Mouse (Mus musculus) granulocyte monocyte progenitor cell, adult 5-6 weeks (primary cell): Measurements from ENCODE around the gene Tk1. TPM values are rescaled to one million over a fixed set of nuclear protein-coding genes. Genes with fewer than 3 reads are reported as not detected.
A peak's percentile ranks its signal among the peaks of the same experiment; 100 is the strongest.
"Not testable (repeated sequence)": the region's sequence is repeated elsewhere in the genome, so short reads cannot be mapped to it uniquely, and the experiment has no call there.

ENCODE experiments used
- ATAC-seq: replicated peaks from 2 replicates; pipeline ENCODE4 v1.8.0; 2016; ENCODE audit warnings: mild to moderate bottlenecking, moderate TSS enrichment, inconsistent platforms; ENCODE audit not compliant: poor library complexity, severe bottlenecking
- total RNA-seq, 2 experiments: library from RNA; stranded (forward) in 1 of 2; stranded (reverse) in 1 of 2; fragments of 200-712, 200-1000 nt in 1 of 2; fragments of >200 nt in 1 of 2; fragmentation: Nextera tagmentation in 1 of 2; gene quantifications; 2 replicates each; pipeline ENCODE4 v1.2.3; 2014 to 2017

Gene Tk1
- total RNA-seq, 2 experiments from 2014 or later = 105 to 198 TPM

DNA sequence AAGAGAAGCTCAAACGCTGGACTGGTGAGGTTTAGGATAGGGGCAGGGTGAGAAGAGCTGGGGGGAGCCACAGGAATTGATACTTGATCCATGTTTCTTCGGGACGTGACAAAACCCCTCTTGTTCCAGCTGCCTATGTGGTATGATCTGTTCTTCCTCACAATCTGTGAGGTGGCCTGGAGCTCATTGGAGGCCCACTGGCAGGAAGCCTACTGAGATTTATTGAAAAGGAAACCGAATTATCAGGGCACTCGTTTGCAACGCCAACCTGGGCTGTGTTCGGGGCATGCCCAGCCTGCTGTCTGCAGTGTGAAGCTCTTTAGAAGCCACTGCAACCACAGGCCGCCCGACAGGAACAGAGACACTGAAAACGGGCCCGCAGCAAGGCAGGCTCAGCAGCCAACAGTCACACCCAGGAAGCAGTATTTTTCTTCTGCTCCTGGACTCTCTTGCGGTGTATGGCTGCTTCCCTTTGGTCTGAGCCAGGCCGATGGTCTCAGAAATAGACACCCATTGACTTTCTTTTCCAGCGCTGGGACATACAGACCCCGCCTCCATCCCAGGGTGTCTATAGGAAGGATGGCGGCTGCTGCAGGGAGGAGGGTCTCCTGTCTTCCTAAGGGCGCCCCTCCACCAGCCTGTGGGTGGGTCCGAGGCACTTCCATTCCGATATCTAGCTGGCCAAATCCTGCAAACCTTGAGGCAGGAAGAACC lies 22.5 kb upstream of the Tk1 start:
- peak; percentile 49 for ATAC-seq

GRCm38 (mm10) chr11:117847593-117848215 lies 21.8 kb upstream of the Tk1 start:
- no peak for ATAC-seq

GRCm38 (mm10) chr11:117846640-117847039 lies 20.7 kb upstream of the Tk1 start:
- ATAC-seq = no peak

- ATAC-seq = no peak
These were observed 19.8 kb upstream of the Tk1 start for GRCm38 (mm10) chr11:117845651-117846050.

DNA sequence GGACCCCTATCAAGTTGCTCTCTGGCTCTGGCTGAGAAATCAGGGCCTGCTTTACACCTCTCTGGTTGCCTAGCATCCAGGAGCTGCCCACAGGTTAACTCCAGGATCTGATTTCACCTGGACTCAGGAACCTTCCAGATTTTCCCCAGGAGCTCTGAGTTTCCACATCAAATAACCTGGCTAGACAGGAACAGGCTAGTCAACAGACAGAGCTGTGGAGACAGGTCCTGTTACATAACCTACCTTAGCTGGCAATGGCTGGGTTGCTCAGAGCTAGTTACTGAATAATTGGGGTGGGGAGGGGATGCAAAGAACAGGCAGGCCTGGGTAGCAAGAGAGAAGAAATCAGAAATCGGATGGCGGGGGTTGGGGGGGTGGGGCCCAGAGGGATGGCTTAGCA lies 19.1 kb upstream of the Tk1 start:
- ATAC-seq = no peak

- no peak for ATAC-seq
These were observed 17.5 kb upstream of the Tk1 start for GRCm38 (mm10) chr11:117843434-117843833.

DNA sequence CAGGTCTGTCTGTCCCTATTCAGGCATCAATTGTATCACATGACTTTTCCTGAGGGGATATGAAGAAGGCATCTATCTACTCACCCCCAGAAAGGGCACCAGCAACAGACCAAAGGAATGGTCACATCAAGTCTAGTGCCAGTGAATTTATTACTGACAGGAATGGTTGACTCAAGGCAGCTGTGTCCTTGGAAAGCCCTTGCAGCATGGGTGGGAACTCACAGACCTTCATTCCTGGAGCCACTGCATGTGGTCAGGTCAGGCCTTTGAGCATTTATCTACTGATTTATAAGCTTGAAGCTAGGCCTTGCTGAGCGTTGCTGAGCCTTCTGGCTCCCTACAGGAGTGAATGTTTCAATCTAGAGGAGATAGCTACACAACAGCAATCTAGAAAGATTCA lies 15.0 kb upstream of the Tk1 start:
- ATAC-seq = no peak

DNA sequence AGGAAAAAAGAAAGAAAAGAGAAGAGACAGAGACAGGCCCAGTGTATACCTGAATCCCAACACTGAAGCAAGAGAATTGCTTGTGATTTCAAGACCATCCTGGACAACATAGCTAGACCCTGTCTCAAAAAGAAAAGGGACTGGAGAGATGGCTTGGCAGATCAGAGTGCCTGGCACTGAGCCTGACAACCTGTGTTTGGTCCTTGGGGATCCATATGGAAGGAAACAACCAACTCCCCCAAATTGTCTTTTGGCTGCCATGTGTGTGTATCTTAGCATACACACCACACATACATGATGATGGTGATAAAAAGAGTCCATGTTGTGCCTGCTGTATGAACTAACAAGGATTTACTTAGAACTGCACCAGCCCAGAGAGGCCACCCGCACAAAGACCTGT lies 13.1 kb upstream of the Tk1 start:
- ATAC-seq = no peak

DNA sequence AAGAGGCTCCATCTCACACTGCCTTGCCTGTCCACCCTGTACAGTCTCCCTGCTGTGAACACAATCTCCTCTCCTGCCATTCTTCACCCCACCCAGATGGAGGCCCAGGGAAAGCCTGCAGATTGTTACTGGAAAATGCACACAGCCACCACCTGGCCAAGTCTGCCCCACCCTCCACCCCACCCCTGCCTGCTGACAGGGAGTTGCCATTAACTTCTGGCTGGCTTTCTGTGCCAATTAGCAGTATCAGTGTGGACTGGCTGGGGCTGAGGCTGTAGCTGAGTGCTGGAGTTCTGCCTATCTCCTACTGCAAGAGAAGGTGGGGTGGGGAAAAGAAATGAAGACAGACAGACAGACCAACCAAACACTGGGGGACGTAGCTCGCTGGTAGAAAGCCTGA lies 12.7 kb upstream of the Tk1 start:
- no peak for ATAC-seq

DNA sequence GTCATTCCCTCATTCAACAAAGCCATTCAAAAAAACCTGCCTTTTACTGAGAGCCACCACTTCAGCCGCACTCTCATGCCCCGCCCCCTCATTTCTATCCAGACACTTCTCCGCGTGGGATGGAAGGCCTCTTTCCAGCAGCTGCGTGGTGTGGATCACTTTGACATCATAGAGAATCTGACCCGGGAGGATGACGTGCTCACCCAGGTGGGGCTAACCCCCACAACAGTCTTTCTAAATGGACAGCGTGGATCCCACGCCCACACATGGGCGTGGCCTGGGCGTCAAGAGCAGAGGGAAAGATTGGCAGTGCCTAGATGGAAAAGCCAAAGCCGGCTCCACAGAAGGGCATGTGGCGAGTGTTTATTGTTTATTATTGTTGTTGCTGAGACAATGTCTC lies 10.4 kb upstream of the Tk1 start:
- ATAC-seq = 0 out of 2 replicates have a peak, but pooled peaks have one; percentile 21

DNA sequence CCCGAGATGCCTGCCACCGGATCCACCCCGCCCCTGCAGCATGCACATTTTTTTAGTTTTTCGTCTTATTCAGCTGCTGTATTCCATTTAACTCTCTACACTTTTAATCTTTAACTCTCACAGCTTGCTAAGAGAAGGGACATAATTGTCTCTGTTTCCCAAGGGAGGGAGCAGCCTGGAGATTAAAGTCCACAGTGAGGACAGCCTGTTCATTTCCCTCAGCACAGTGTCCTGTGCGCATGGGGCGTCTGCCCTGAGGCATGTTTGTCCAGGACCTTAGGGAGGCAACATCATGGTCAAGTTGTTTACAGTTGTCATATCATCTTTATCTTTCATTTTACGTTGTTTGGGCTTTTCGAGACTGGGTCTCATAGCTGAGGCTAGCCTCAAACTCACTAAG lies 8.2 kb upstream of the Tk1 start:
- ATAC-seq = no peak

DNA sequence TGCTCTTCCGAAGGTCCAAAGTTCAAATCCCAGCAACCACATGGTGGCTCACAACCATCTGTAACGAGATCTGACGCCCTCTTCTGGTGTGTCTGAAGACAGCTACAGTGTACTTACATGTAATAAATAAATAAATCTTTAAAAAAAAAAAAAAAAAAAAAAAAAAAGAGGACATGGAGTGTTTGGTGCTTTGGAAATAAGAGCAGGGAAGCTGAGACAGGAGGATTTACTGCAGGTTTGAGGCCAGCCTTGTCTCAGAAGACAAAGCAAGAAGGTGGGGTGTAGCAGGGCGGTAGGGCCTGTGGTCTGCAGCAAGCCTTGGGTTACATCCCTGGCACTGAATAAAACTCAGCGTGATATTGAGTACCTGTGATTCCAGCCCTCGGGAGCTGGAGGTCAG lies 7.6 kb upstream of the Tk1 start:
- ATAC-seq = not testable (repeated sequence)

DNA sequence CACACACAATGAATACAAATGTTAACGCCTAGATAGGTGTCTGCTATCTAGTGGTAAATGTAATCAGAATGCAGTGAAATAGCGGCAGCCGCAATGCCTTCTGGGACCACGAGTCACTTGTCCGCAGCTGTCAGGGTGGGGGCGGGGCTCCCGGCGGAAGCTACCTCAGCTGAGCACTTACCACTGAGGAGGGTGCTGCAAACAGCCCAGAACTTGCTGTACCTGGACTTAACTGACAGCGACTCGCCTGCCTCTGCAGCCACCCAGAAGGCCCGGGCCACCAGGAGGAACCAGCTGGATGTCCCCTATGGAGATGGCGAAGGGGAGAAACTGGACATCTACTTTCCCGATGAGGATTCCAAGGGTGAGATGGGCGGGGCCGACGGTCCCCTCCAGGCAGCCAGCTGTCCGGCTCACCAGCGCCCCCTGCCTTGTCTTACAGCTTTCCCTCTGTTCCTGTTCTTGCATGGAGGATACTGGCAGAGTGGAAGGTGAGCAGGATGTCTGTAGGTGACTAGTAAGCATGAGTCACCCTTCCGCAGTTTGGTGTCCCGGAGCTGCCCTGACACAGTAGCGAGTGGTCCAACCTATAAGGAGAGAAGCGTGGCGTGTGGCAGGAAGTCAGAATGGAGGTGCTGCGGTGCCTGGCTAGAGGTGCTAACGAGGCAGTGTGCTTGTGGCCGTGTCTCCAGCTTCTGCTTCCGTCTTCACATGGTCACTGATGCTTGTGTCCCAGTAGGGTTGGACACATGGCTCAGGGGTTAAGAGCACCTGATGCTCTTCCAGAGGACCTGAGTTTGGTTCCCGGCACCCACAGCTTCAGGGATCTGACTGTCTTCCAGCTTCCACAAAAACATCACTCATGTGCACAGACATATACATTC lies 6.4 kb upstream of the Tk1 start:
- ATAC-seq = peak; percentile 67

GRCm38 (mm10) chr11:117830401-117830800 lies 4.5 kb upstream of the Tk1 start:
- ATAC-seq = peak; percentile 10

- no peak for ATAC-seq
These were observed 3.9 kb upstream of the Tk1 start for GRCm38 (mm10) chr11:117829671-117830215.

DNA sequence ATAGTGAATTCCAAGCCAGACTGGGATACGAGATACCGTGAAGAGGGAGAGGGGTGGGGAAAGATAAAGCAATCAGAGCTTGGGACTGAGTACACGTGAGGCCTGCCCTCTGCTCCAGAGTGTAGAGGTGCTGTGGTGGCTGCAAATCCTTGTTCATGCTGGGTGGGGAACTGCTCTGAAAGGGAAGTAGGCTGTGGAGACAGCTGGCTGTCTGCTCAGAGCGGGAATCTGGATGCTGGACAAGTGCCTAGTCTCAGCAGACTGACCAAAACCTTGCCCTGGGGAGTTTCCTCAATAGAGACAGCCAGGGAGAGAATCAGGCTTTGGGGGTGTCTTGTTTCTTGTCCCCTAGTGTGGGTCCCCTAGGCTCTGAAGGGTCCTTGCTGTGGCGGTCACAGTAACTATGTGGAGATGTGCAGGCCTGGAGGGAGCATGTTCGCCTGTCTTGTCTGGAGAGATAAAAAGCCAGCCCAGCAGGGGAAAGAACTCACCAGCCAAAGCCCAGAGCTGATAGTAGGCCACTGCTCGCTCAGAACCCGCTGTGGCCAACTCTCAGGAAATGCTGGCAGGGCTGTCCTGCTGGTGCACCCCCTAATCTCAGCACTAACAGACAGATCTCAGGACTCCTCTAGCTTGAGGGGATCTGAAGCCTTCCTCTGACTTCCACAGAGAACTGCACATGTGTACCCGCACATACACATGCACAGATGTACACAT lies 3.2 kb upstream of the Tk1 start:
- ATAC-seq = peak; percentile 21

DNA sequence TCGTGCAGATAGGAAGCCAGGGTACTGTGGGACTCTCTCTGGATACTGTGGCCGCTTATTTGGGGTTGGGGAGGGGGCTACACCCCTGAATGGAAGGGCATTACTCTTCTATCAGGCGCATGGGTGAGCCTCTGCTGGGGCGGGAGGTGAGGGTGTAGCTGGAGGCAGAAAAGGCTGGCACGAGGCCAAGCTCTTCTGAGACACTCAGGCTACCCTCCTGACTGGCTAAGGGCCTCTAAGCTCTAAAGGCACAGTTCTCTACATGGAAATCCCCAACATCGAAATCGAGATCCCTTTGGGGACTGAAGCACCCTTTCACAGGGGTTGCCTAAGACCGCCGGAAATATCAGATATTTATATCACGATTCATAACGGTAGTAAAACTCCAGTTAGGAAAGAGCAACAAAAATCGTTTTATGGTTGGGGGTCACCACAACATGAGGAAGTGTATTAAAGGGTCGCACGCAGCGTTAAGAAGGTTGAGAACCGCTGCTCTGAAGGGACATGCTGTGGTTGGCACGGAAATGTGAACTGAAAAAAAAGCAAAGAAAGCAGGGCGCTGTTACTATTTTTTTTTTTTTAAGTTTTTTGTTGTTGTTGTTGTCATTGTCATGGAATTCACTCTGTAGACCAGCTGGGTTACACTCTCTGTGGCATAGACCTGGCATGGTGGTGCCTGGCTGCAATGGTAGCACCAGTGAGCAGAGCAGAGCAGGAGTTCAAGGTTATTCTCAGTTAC lies 2.4 kb upstream of the Tk1 start:
- ATAC-seq = peak; percentile 7

GRCm38 (mm10) chr11:117827386-117827785 lies 1.5 kb upstream of the Tk1 start:
- no peak for ATAC-seq

- no peak for ATAC-seq
These were observed 1.0 kb upstream of the Tk1 start for GRCm38 (mm10) chr11:117826916-117827315.

- ATAC-seq = no peak
These were observed 272 bp upstream of the Tk1 start for GRCm38 (mm10) chr11:117826164-117826563.
